Mouse (Mus musculus): Measurements from ENCODE around the gene Wdr41.

Gene Wdr41

DNA sequence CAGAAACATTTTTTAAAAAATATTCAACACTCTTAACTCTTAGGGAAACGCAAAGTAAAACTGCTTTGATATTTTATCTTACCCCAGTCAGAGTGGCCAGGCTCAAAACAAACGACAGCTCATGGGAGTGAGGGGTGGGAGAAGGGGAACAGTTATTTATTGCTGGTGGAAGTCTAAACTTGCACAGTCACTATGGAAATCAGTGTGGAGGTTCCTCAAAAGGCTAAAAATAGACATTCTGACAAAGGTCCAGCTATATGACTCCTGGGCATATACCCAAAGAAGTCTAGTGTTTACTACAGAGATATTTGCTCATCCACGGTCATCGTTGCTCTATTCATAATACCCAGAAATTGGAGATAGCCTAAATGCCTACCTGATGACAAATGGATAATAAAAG, 62.1 kb downstream of the Wdr41 start:
- DNase-seq = no peak

- DNase-seq = no peak
Measured at GRCm38 (mm10) chr13:95040140-95040738, 64.1 kb downstream of the Wdr41 start.

- DNase-seq = no peak
Measured at GRCm38 (mm10) chr13:95044108-95044507, 68.0 kb downstream of the Wdr41 start.

DNA sequence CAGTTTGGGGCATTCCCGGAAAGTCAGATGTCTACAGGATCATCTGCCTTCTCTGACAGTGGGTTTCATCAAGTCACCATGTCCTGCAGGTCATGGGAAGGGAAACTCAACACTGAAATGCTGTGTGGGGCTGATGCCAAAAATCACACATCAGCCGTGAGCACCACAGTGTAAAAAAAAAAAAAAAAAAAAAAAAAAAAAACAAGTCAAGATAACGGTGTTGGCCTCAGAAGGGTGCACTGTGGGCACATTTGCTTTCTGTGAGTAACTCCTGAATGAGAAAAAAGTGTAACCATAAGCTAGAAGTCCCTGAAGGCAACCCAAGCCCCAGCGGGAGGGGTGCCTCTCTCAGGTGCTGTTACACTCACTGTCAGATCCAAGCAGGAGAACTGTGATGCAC, 74.3 kb downstream of the Wdr41 start:
- no peak for DNase-seq

DNA sequence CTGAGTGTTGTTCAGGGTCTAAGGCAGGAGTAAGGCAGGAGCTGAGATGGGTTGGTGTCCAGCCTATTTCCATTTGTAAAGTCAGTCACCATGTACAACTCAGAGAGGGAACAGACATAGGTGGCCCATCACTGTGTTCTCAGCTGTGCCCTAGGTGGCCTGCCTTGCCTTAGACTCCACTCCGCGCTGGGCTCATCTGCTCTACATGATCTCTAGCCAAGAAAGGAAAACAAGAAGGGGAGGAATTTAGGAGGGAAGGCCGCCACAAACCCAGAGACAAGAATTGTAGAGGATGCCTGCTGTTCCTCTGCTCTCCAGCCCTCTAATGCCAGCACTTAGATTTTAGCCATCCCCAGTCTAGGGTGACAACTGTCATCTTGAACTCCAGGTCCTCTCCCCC, 76.3 kb downstream of the Wdr41 start:
- DNase-seq = no peak

- peak; percentile 13 for DNase-seq
Measured at GRCm38 (mm10) chr13:95055742-95056388, 79.7 kb downstream of the Wdr41 start.

GRCm38 (mm10) chr13:95056501-95057280, 80.5 kb downstream of the Wdr41 start:
- peak; percentile 16 for DNase-seq

- peak; percentile 35 for DNase-seq
Measured at GRCm38 (mm10) chr13:95058885-95059284, 82.7 kb downstream of the Wdr41 start.

DNA sequence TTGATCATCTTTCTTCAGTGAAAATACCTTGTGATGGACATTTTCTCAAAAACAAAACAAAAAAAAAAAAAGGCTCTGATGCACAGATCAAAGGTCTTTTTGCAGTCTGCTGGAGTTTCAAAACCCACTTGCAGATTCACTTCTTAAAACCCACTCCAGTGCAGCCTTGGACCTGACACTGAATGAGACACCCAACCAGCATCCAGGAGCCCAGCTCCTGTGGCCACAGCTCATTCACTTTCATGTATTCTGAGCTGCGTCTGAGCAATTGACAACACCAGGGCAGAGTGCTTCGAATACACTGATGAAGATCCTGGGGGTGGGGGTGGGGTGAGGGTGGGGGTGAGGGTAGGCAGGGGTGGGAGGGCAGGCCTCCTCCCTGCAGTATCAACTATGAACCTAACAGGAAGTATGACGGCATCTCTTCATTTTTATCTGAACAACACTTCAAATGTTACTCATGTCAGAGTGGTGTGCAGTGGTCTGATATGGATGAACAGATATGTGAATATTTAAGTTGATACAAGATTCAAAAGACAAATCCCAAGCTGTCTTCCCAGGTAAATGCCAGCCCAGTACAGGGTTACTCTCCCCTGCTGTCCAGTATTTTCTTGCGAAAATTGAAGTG, 87.4 kb downstream of the Wdr41 start:
- no peak for DNase-seq

GRCm38 (mm10) chr13:95067854-95068253, 91.7 kb downstream of the Wdr41 start:
- peak; percentile 22 for DNase-seq

- DNase-seq = no peak
Measured at GRCm38 (mm10) chr13:95070268-95070667, 94.1 kb downstream of the Wdr41 start.

All from kidney, adult 9 months (tissue).